Mouse (Mus musculus) cortical plate, adult 2 months (tissue): Measurements from ENCODE around the gene Serpina5. TPM values are rescaled to one million over a fixed set of nuclear protein-coding genes. Genes with fewer than 3 reads are reported as not detected.

Source experiments
- H3K27ac ChIP-seq: fragments of 200-500 bp; 2 replicates; pipeline ENCODE4 v1.5.1; 2012; ENCODE audit warnings: low read length, control low read depth, inconsistent platforms; ENCODE audit not compliant: insufficient read depth
- H3K4me1 ChIP-seq: fragments of 200-500 bp; 2 replicates; pipeline ENCODE4 v1.6.1; 2011; ENCODE audit warnings: low read length; ENCODE audit not compliant: control insufficient read depth, insufficient read depth
- H3K4me3 ChIP-seq: fragments of 200-500 bp; 2 replicates; pipeline ENCODE4 v1.5.1; 2011; ENCODE audit warnings: mild to moderate bottlenecking, low read length, control low read depth; ENCODE audit not compliant: insufficient read depth
- CTCF ChIP-seq: fragments of 200-500 bp; IDR thresholded peaks from 2 replicates; pipeline ENCODE4 v1.5.1; 2011; ENCODE audit warnings: mild to moderate bottlenecking, control low read depth, low read length; ENCODE audit not compliant: insufficient read depth; ENCODE audit errors: extremely low read depth
- POLR2A ChIP-seq: fragments of 200-500 bp; IDR thresholded peaks from 2 replicates; pipeline ENCODE4 v1.6.1; 2011; ENCODE audit warnings: mild to moderate bottlenecking, low read length, control low read depth; ENCODE audit not compliant: insufficient read depth; ENCODE audit errors: extremely low read depth
- polyA plus RNA-seq: library from polyadenylated mRNA; depleted of rRNA; stranded (reverse); fragments of >200 nt; gene quantifications from 2 replicates; pipeline ENCODE4 v1.2.3, GENCODE M21; 2012; rRNA removed

The Serpina5 gene
- polyA plus RNA-seq, 1 experiment, result not detected

- no peak overlapping the region for H3K27ac ChIP-seq
- H3K4me3 ChIP-seq, result no peak overlapping the region
- TF ChIP-seq CTCF (no peak), POLR2A (no peak)
- no peaks in the 10 kb centered on the region for H3K4me1 ChIP-seq
Observed at GRCm38 (mm10) chr12:104145571-104145970, 44.7 kb downstream of the Serpina5 start.

- no peak overlapping the region for H3K27ac ChIP-seq
- no peaks in the 10 kb centered on the region for H3K4me1 ChIP-seq
- no peak for TF ChIP-seq POLR2A
- no peak for TF ChIP-seq CTCF
- H3K4me3 ChIP-seq, result no peak overlapping the region
Observed at GRCm38 (mm10) chr12:104151989-104152388, 51.1 kb downstream of the Serpina5 start.

- TF ChIP-seq CTCF, result no peak
- no peak for TF ChIP-seq POLR2A
- H3K27ac ChIP-seq, result no peak overlapping the region
- no peaks in the 10 kb centered on the region for H3K4me1 ChIP-seq
- no peak overlapping the region for H3K4me3 ChIP-seq
Observed at GRCm38 (mm10) chr12:104153041-104153645, 52.2 kb downstream of the Serpina5 start.

- TF ChIP-seq CTCF, result no peak
- TF ChIP-seq POLR2A, result no peak
- no peak within 1 kb of the TSS for H3K4me3 ChIP-seq
- H3K27ac ChIP-seq, result no peak within 1 kb of the TSS
- H3K4me1 ChIP-seq, result no peaks in the 10 kb centered on the region
Observed at GRCm38 (mm10) chr12:104153656-104154055, 52.7 kb downstream of the Serpina5 start, which contains the start of gene Serpina3c. Serpina3c (minus strand) TSS chr12:104153870.

Other genes starting within 250 kb of the Serpina5 start
- gene Serpina1a, start 237.6 kb upstream of the Serpina5 start, polyA plus RNA-seq, result 0.08 TPM in 1 of 2 replicates, not detected in the other
- gene Serpina1c, start 196.2 kb upstream of the Serpina5 start, polyA plus RNA-seq, result not detected in 2 replicates
- not detected in 2 replicates for gene Serpina1e, start 142.1 kb upstream of the Serpina5 start, polyA plus RNA-seq
- gene Serpina11, start 111.2 kb upstream of the Serpina5 start, polyA plus RNA-seq, result not detected in 2 replicates
- gene Serpina9, start 87.4 kb upstream of the Serpina5 start, polyA plus RNA-seq, result 0.04 and 3.8 TPM in 2 replicates
- gene Serpina12, start 56.7 kb upstream of the Serpina5 start, polyA plus RNA-seq, result 0.04 TPM in 1 of 2 replicates, not detected in the other
- not detected in 2 replicates for gene Serpina3a, start 11.6 kb downstream of the Serpina5 start, polyA plus RNA-seq
- gene Serpina3b, start 26.9 kb downstream of the Serpina5 start, polyA plus RNA-seq, result not detected in 2 replicates
- gene Serpina3c, start 52.8 kb downstream of the Serpina5 start, polyA plus RNA-seq, result 0.04 TPM in 2 replicates
- gene Serpina3f, start 113.4 kb downstream of the Serpina5 start, polyA plus RNA-seq, result not detected in 2 replicates
- gene Serpina3g, start 135.1 kb downstream of the Serpina5 start, polyA plus RNA-seq, result 0.23 and 0.26 TPM in 2 replicates
- gene Serpina3i, start 162.0 kb downstream of the Serpina5 start, polyA plus RNA-seq, result not detected in 2 replicates
- gene Serpina3j, start 213.4 kb downstream of the Serpina5 start, polyA plus RNA-seq, result not detected in 2 replicates
- not detected in 2 replicates for gene Serpina3k, start 237.4 kb downstream of the Serpina5 start, polyA plus RNA-seq
- gene Serpina3m, start 237.4 kb downstream of the Serpina5 start, polyA plus RNA-seq, result not detected in 2 replicates